Mouse (Mus musculus) ES-CJ7 (cell line): ENCODE results near the gene Cish.

Experiments used
- DNase-seq: peaks from one replicate; pipeline ENCODE4 v3.0.0; 2011; ENCODE audit warnings: low read depth, low spot score

Gene Cish

DNA sequence AAGGTAGTCTGAATTCAATTTTAAA lies at the start of gene Cish:
Cish (plus strand) TSS at position 11 of the 25 bp plus-strand sequence.
- no peak for DNase-seq

DNA sequence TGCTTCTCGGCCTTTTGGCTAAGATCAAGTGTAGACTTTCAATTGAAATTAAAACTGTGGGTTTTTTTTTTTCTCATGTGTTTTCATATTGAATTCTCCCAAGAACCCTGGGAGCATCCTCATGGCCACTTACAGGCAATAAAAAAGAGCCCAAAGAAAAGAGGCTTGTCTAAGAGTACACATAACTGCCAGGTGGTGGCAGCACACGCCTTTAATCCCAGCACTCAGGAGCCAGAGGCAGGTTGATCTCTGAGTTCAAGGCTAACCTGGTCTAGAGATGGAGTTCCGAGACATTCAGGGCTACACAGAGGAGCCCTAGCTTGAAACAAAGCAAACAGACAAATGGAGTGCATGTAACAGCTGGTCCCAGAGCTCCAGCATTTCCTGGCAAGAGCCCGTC lies 49.7 kb upstream of the Cish start:
- DNase-seq, result peak; percentile 58

DNA sequence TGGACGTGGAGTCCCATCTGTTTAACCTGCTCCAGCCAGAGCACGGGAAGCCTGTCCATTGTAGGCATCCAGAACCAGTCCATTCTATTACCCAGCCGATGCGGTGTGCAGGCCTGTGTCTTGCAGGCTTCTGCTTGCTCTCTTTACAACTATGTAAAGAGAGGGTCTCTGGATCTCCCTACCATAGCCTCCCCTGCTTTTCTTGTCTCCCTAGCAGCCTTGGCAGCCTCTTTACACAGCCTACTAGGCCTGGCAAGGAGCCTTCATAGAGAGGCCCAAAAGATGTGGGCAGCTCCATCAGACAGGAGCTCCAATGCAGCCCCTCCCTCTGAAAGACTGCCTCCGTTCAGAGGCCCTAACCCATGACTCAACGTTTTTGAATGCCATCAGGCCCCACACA lies 46.7 kb upstream of the Cish start:
- no peak for DNase-seq

DNA sequence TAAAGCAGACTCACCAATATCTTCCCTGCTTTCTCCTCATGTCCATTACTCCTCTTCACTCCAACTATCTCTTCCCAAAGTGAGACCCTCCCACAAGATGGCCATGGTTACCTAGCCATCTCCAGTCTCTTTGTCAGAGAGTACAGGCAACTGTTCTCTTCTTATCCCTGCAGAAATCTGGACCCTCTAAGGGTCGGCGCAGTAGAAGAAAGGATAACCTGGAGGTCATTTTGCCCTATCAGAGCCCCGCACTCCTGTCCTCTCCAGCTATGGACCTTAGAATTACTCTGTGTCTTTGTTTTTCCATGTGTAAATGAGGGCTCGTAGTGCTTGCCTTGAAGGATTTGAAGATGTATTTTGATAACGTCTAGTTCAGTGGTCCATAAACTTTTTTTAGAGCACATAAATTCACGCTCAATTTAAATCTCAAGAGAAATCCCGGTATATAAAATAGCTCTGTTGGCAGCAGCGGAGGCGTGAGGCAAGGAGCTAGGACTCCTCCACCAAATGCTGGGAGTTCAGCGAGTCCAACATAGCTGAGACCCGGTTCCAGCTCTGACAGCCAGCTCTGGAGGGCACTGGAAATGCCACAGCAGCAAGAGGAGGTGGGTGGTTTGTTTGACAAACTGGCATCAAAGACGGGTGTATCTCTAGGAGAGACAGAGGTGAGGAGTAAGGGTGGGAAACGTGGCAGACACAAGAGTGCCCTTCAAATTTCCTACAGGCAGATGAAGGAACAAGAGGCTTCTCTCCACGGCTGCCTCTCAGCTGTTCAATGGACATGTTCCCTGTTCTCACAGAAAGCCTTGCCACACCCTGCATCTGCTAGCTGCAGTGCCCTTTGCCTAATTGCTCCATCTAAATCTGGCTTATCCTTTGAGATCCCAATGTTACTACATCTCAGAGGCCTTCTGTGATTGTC lies 45.1 kb upstream of the Cish start:
- DNase-seq, result no peak

DNA sequence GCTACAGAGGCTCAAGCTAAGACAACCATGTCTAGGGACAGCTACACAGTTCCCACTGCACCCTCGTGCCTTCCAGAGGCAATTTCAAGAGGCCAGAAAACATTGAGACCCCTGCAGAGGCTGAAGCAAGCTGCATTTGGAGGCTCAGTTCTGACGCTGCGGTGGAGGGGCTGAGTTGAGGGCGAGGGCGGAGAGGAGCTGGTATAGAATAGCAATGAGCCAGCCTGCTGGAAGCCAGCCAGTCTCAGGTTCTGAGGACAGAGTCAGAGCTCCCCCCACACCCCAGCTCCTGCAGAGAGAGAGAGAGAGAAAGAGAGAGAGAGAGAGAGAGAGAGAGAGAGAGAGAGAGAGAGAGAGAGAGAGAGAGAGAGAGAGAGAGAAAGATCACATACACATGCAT lies 43.7 kb upstream of the Cish start:
- DNase-seq, result no peak

DNA sequence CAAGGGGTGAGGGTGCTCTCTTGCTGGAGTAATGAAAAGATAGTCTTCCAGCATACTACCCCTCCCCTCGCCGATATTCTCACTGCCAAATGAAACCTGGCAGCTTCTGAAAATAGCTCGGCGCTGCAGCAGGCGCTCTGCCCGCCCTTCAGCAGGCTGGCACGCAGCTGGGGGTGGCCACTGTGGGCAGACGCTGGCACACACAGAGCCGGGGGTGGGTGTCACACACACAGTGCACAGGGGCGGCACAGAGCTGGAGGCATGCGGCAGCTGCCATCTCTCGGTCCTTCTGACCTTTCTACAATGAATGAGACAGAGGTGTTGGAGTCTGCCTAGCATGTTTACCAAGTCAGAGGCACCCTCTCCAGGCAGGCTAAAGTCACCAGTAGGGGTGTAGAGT lies 41.4 kb upstream of the Cish start:
- no peak for DNase-seq

DNA sequence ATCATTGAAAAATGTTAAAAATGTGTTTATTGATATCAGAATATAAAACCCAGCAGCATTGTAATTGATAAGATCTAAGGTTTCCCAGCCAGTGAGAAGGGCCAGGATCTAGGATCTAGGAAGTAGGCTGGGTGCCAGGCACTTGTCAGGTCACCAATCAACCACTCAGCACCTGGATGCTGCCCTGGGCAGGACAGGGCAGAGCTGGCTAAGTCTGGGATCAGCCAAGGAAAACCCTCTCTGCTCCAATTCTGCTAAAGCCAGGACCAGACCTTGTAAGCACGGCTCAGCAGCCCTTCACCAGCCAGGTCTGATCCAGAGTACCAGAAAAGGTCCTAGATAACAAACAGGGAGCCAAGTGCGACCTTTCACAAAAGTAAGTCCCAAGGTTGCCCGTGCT lies 40.9 kb upstream of the Cish start:
- no peak for DNase-seq

DNA sequence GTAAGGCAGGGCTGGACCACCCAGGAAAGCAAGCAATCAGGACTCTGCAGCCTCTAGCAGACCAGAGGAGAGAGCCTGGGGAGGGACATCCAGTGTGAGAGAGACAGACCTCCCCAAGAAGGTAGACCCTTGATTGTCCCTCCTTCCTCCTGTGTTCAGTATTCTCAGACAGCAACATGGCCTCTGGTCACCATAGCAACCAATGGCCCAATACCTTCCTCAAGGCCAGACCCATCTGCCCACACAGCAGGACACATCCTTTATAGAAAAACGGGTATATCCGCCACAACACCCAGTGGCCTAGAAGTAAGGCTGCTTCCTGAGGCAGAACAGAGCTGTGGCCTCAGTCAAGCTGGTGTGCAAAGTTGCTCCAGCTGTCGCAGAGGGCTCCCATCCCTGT lies 40.2 kb upstream of the Cish start:
- peak; percentile 82 for DNase-seq

DNA sequence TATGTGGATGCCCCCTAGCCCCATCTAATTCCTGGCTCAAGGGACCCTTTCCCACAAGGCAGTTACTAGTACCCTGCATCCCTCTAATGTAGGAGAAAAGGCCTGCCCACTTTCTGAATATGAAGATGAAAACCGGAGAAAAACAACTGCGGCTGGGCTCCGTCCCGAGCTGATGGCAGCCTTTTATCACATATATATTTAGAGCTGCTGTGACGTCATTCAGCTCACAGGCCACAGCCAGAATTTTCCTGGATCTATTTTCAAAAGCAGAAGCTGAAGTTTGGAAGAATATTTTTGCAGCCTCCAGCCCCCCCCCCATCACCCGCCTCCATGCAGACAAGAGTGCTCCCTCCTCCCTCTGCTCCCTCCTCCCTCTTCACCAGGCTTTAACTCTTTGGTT lies 36.3 kb upstream of the Cish start:
- no peak for DNase-seq

DNA sequence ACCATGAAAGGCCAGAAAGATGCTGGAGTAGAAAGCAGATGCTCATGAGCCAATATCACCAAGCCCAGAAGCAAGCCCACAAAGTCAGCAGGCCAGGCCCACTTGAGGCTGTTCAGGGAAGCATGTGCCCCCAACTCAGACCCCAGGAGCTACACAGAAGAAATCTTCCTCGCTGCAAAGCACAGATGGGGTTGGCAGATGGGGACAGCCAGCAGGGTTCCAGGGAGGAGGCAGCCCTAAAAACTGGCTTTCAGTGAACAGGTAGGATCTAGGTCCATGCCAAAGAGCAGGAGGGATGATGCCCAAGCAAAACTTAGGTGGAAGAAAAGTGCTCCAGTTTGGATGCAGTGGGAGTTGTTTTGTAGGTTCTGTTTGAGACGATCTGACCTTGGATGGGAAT lies 35.4 kb upstream of the Cish start:
- DNase-seq, result no peak

DNA sequence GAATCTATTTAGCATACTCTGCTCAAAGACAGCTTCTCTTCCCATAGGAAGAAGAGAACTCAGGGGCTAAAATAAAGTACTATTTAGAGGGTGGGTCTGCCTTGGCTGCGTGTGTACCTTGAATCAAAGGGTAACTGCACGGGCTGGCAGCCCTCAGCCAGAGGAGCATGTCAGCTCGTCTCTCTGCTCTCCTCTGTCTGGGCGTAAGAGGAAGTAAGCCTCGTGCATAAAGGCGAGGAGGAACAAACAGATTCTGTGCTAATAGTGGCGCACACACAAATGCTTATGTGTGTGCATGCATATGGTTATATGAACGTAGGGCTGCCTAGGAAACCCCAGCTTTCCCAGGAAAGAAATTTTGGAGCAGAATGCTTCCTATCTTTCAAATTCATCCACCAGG lies 35.0 kb upstream of the Cish start:
- no peak for DNase-seq

DNA sequence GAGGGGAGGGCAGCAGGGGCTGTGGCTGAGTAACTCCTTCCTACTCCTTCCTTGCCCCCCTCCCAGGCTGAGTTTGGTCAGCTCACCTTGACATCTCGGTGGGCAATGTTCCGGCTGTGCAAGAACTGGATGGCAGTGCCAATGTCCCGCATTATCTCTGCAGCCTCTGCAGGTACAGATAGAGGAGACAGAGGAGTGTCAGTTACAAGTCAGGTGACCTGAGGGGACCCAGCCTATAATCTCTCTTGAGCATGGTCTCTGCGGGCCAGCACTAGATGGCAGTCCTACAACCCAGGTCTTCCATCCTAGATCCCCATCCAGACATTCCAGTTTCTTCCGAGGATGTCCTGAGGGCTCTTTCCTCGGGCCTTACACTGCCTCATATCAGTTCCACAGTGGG lies 34.0 kb upstream of the Cish start:
- DNase-seq, result no peak

DNA sequence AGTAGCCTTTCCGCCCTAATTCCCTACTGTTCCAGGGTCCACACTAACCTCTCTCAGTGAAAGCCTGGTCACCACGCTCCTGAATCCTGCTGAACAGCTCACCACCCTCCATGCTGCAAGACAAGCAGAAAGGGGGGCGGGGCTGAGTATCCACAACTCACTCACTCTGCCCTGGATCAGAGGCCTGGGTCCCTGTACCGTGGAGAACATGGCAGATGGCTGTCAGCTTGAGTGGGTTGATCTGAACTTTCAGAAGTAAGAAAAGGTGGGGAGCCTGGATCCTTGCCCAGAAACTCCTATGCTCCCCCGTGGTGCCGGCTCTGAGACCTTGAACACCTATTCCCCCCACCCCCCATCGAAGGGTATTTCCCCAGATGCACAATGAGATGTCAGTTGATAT lies 33.5 kb upstream of the Cish start:
- DNase-seq, result no peak

DNA sequence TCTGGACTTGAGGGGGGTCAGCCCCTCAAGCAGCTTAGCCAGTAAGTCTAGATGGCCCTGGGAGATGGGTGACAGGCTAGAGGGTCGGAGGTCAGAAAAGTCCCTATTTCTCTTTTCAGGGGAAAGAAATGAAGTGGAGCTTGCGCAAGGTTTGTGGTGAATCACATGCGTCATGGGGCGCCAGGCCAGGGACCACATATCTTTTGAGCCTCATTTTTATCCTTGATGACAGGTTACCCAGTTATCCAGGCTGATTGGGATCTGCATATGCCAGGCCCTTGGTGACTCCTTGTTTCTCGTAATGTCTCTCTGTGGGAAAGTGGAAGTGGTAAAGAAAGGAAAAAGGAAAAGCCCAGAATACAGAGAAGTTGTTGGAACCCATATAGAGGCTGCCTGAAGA lies 31.9 kb upstream of the Cish start:
- DNase-seq, result no peak

DNA sequence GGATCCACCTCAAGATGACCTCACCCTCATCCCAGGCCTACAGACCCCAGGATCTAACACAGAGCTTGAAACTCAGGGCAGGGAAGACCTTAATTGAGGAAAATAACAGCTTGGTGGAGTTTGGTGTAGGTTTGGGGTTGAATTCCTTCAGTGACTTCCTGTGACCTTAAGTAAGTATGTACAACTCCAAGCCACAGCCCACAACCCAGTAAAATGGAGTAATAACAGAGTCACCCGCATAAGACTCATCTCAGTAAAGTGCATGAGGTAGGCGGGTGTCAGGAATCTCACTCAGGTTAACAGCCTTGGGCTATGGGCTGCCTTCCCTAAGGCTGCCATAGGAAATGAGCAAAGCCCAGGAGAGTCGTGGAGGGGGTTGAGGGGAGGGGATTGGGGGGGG lies 31.1 kb upstream of the Cish start:
- DNase-seq, result no peak

DNA sequence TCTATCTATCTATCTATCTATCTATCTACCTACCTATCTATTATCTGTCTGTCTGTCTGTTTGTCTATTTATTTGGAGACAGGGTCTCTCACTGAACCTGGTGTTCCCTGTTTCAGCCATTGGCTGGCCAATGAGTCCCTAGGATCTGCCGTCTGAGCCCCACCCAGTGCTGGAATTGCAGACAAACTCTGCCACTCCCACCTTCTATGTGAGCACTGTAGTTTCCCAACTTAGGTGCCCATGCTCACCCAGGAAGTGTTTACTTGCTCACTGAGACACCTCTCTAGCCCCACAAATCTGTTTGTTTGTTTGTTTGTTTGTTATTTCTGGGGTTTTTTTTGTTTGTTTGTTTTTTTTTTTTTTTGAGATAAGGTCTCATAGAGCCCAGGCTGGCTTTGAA lies 28.8 kb upstream of the Cish start:
- DNase-seq, result no peak

DNA sequence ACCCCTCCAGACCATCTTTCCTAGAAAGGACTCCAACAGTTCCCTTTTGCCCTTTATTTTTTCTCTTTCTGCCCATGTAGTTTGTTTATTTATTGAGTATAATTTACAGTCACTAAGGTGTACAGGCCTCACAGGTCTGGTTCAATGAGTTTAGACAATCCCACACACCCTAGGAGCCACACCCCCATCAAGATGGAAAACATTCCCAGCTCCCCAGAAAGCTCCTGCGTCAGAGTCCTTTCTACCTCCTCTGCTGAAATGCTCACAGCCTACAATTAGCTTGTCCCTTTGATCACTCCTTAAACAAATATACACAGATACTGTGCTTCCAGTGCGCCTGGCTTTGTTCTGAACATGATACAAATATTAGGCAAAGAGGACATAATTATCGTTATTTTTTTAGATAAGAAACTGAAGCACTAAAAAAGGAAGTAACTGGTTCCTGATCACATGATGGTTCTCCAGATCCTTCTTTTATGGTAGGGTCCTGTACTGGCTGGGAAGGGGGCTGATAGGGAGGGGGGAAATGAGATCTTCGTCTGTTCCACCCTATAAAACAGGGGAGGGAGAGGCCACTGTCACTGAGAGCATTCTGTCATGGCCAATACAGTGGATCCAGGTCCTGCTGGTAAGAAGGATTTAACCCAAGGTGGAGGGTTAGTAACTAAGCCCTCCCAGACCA lies 28.0 kb upstream of the Cish start:
- DNase-seq, result no peak

DNA sequence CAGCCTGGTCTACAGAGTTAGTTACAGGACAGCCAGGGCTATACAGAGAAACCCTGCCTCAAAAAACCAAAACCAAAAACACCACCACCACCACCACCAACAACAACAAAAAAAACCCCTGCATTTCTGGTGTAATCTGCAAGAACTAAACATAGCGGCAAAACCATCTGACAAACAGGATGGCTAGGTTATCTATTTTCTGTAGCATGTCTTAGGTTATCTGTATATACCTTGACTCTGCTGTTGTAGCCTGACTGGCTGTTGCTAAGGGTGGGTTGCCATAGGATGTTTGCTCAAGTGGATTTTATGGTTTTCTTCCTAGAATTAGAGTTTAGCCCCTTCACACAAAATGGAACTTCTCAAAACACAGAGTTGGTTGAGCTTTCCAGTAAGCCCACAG lies 26.1 kb upstream of the Cish start:
- no peak for DNase-seq

DNA sequence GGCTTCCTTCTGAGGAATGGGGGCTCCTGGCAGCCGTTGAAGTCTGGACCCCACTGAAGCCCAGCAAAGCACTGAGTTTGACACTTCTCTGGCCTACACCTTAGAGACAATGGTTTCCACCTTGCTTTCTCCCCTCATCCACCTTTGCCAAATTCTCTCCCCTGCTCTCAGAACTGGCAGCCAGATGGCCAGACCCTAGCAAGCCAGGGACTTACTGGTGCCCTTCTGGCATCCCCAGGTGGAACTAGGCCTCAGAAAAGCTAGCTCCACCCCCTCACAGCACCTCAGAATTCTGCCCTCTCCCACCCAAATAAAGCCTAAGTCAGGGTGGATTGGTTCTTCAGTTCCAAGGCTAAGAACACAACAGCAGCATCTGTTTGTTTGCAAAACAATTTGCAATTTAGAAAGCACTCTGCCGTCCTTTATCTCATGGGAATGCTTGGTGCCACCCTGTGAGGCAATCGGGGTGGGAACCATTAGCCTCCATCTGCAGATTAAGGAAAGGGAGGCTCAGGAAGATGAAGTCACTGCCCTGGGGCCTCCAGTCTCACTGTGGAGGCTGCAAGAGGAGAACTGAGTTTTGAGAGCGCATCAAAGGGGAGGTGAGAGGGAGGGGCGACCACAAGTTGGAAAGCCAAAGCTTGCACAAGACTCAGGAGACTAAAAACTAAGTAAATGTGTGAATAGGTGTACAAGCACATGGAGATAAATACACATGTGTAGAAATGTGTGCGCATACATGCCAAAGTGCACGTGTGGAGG lies 24.5 kb upstream of the Cish start:
- no peak for DNase-seq

DNA sequence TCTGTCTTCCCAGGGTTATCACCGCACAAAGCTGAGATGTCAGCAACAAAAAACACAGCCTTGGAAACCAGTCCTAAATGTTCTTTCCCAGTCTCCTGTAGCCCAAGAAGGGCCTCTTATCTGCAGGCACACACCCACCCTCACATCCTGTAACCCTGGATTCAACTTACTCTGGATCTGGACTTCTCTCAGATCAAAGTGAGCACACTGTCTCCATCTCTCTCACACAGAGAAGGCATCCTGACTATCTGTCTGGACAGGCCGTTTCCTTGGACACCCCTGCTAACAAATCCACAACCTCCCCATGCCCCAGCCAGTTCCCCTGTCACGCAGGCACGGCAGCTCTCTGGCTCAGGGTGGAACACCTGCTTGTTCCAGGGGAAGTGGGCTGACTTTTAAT lies 23.5 kb upstream of the Cish start:
- DNase-seq, result no peak

DNA sequence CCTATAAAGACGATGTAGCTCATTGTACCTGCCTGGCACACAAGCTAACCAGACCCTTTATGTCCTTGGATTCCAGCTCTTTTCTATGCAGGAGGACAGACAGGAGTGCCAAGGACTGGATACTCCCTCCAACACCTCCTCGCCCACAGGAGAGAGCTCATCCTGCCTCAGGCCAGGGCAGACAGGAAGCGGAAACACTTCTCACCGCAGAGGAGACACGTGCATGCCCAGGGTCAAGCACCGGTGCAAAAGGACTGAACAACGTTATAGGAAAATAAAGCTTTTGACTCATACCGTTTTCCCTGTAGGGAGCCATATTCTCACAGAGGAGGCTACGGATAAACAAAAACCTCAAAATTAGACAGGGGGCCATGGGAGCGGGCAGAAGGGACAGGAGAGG lies 22.6 kb upstream of the Cish start:
- DNase-seq, result no peak

DNA sequence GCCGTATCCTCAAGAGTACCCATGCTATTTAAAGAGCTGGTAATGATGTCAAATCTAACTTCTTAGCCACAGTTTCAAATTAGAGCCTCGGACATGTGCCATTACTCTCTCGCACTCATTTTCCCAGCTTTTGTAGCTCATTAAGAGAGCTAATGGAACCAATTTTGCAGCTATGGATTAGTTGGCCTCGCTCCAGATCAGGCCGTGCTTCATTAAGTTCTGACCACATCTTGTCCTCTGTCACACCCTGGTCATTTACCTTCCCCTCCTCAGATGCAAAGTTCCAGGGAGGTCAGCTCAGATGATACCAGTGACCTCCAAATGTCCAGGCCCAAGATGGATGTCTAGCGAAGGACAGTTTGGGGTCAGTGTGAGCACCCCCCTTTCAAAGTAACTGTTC lies 21.1 kb upstream of the Cish start:
- DNase-seq, result no peak

DNA sequence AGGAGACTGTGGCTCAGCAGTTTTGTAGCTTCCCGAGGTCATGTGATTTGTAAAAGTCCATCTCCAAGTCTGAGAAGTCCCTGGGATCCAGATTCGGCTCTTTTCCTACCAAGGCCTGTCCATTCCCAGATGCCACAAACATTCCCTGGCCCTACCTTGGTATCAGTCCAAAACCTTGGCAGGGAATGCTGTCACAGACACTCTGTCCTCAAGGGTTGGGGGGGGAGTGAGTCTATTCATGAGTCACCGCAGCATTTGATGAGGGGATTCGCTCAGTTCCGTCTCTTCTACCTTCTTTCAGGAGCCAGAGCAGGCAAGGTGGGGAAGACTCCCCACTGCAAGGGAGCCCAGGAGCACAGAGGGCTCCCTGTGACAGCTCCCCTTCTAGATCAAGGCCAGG lies 20.1 kb upstream of the Cish start:
- DNase-seq, result no peak
